Mouse (Mus musculus) heart, embryonic 10.5 days (tissue): Measurements from ENCODE around the gene Neurl4. TPM values are rescaled to one million over a fixed set of nuclear protein-coding genes. Genes with fewer than 3 reads are reported as not detected.

ENCODE experiments used
- DNase-seq: peaks from one replicate; pipeline ENCODE4 v3.0.0-alpha.2; 2017; ENCODE audit warnings: low spot score
- H3K27ac ChIP-seq: fragments of 300-500 bp; sonication (generic); 2 replicates; pipeline ENCODE4 v1.5.1; 2016; ENCODE audit warnings: mild to moderate bottlenecking
- H3K27me3 ChIP-seq: fragments of 300-500 bp; sonication (generic); 2 replicates; pipeline ENCODE4 v1.6.1; 2016; ENCODE audit warnings: mild to moderate bottlenecking; ENCODE audit not compliant: poor library complexity, insufficient read depth, severe bottlenecking
- H3K36me3 ChIP-seq: fragments of 300-500 bp; sonication (generic); 2 replicates; pipeline ENCODE4 v1.6.1; 2016; ENCODE audit warnings: mild to moderate bottlenecking, moderate library complexity
- H3K4me1 ChIP-seq: fragments of 300-500 bp; sonication (generic); 2 replicates; pipeline ENCODE4 v1.6.1; 2016; ENCODE audit warnings: mild to moderate bottlenecking
- H3K4me3 ChIP-seq: fragments of 300-500 bp; sonication (generic); 2 replicates; pipeline ENCODE4 v1.5.1; 2016; ENCODE audit warnings: mild to moderate bottlenecking, moderate library complexity
- H3K9me3 ChIP-seq: fragments of 300-500 bp; sonication (generic); 2 replicates; pipeline ENCODE4 v1.6.1; 2016; ENCODE audit warnings: mild to moderate bottlenecking, moderate library complexity
- WGBS: fragments of 180-500 bp; shearing (Covaris S2); methylation state at CpG from one replicate; pipeline ENCODE4 v1.1.7; 2016; 5-methylcytosine and 5-hydroxymethylcytosine counted together
- polyA plus RNA-seq: library from polyadenylated mRNA; unstranded; fragments of >200 nt; fragmentation: Nextera tagmentation; extraction: Ambion mirVana; gene quantifications from 2 replicates; pipeline ENCODE4 v1.2.1, GENCODE M21; 2016

The Neurl4 gene
- polyA plus RNA-seq, 1 experiment from 2014 or later: 12.7 TPM

GRCm38 (mm10) chr11:69872451-69872850 lies 28.4 kb upstream of the Neurl4 start:
- Histone ChIP-seq H3K36me3 (no peaks in the 10 kb centered on the region), H3K27me3 (no peaks in the 10 kb centered on the region), H3K9me3 (no peaks in the 10 kb centered on the region), H3K4me3 (no peak overlapping the region), H3K4me1 (peaks cover 9% of the 10 kb centered on the region; the same call in 1 of the 2 replicates), H3K27ac (no peak overlapping the region)
- WGBS: 73% methylated on average over 4 of the region's 4 CpGs
- no peak for DNase-seq

GRCm38 (mm10) chr11:69876186-69876585 lies 24.7 kb upstream of the Neurl4 start:
- Histone ChIP-seq H3K9me3 (no peaks in the 10 kb centered on the region), H3K36me3 (no peaks in the 10 kb centered on the region), H3K4me1 (peaks cover 45% of the 10 kb centered on the region), H3K4me3 (no peak overlapping the region), H3K27ac (peak overlapping the region; percentile 43; the same call in 1 of the 2 replicates), H3K27me3 (peaks cover 6% of the 10 kb centered on the region; the same call in 1 of the 2 replicates)
- WGBS: 53% methylated on average over 7 of the region's 7 CpGs
- DNase-seq: no peak

- peaks cover 6% of the 10 kb centered on the region; the same call in 1 of the 2 replicates for H3K27me3 ChIP-seq
- 3% methylated on average over 12 of the region's 12 CpGs for WGBS
- DNase-seq: peak; percentile 94
- peak overlapping the region; percentile 37 for H3K4me3 ChIP-seq
- peaks cover 52% of the 10 kb centered on the region for H3K4me1 ChIP-seq
- no peaks in the 10 kb centered on the region for H3K36me3 ChIP-seq
- no peaks in the 10 kb centered on the region for H3K9me3 ChIP-seq
- H3K27ac ChIP-seq: peak overlapping the region; percentile 19; the same call in 1 of the 2 replicates
Observed at GRCm38 (mm10) chr11:69876867-69877266, 24.0 kb upstream of the Neurl4 start.

DNA sequence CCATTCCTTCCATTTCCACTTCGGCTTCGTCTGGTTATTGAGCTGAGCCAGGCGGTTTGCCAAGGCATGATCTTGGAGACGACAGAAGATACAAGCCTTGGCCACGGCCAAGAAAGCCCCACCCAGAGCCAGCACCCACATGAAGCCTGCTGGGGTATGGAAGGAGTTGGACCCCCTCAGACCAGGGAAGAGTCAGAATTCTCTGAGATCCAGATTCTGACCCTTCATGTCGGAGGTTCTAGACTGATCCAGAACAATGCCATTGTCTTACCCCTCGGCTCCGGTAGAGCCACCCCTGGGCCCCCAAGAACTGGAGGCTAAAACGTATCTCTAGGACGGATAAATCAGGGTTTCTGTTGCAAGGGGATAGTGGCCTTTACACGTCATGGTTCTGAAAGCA lies 23.0 kb upstream of the Neurl4 start, which contains the start of gene Tmem95:
Gene Tmem95, minus strand, starts transcription at position 141 of the 400 bp plus-strand sequence.
- no peak for DNase-seq
- H3K36me3 ChIP-seq: no peaks in the 10 kb centered on the region
- no peaks in the 10 kb centered on the region for H3K9me3 ChIP-seq
- H3K4me3 ChIP-seq: peak within 1 kb of the TSS; percentile 71
- H3K27ac ChIP-seq: peak within 1 kb of the TSS; percentile 19; the same call in 1 of the 2 replicates
- H3K4me1 ChIP-seq: peaks cover 58% of the 10 kb centered on the region
- H3K27me3 ChIP-seq: peaks cover 6% of the 10 kb centered on the region; the same call in 1 of the 2 replicates
- 86% methylated on average over 11 of the region's 11 CpGs for WGBS

GRCm38 (mm10) chr11:69878399-69878798 lies 22.5 kb upstream of the Neurl4 start:
- Histone ChIP-seq H3K9me3 (no peaks in the 10 kb centered on the region), H3K36me3 (no peaks in the 10 kb centered on the region), H3K27ac (no peak overlapping the region), H3K27me3 (peaks cover 6% of the 10 kb centered on the region; the same call in 1 of the 2 replicates), H3K4me3 (no peak overlapping the region), H3K4me1 (peaks cover 58% of the 10 kb centered on the region)
- WGBS: 88% methylated on average over 3 of the region's 3 CpGs
- DNase-seq: no peak

DNA sequence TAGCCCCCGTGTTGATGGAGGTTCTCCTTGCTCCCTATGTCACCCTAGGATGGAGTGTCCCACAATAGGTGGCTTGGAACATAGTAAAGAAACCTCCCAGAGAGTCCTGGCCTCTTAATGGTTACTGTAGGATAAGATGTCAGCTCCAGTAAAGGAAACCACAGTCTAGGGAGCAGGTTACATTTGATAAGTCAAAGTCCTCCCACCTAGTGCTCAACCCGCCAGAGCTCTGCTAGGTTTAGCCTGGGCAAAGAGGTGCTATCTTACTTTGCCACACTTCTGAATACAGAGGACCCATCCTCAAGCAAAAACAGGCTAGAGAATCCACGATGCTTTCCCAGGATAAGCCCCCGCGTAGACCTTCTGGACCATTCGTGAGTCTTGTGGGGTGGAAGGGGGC lies 21.9 kb upstream of the Neurl4 start:
- no peak for DNase-seq
- Histone ChIP-seq H3K4me3 (peak overlapping the region; percentile 71), H3K36me3 (no peaks in the 10 kb centered on the region), H3K4me1 (peaks cover 59% of the 10 kb centered on the region), H3K9me3 (no peaks in the 10 kb centered on the region), H3K27me3 (peaks cover 6% of the 10 kb centered on the region; the same call in 1 of the 2 replicates), H3K27ac (peak overlapping the region; percentile 91; the same call in 1 of the 2 replicates)
- WGBS: 85% methylated on average over 6 of the region's 6 CpGs

DNA sequence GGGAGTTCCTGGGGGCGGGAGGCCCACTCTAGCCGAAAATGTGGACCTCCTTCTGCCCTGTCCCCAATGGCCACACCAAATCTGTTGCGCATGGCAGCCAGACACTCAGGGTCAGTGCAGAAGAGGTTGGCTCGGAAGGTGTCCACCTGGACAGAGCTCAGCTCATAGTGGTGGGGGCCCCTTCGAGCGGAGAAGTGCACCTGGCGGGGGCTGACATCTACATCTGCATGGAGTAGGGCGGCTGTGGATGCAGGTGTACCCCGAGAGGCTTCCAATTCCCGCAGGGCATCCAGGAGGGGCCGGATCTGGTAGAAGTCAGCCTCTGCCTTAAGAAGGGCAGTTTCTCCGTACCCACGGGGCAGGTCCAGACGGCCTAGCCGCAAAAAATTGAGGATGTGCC lies 21.2 kb upstream of the Neurl4 start:
- peaks cover 6% of the 10 kb centered on the region; the same call in 1 of the 2 replicates for H3K27me3 ChIP-seq
- H3K9me3 ChIP-seq: no peaks in the 10 kb centered on the region
- H3K4me1 ChIP-seq: peaks cover 67% of the 10 kb centered on the region
- peak overlapping the region; percentile 71 for H3K4me3 ChIP-seq
- H3K27ac ChIP-seq: peak overlapping the region; percentile 91
- 51% methylated on average over 15 of the region's 15 CpGs for WGBS
- no peak for DNase-seq
- no peaks in the 10 kb centered on the region for H3K36me3 ChIP-seq

GRCm38 (mm10) chr11:69880506-69880852 lies 20.4 kb upstream of the Neurl4 start:
- Histone ChIP-seq H3K4me1 (peaks cover 75% of the 10 kb centered on the region), H3K36me3 (no peaks in the 10 kb centered on the region), H3K9me3 (no peaks in the 10 kb centered on the region), H3K27ac (peak overlapping the region; percentile 91), H3K4me3 (peak overlapping the region; percentile 71), H3K27me3 (peaks cover 6% of the 10 kb centered on the region; the same call in 1 of the 2 replicates)
- under 1% methylated on average over 18 of the region's 18 CpGs for WGBS
- no peak for DNase-seq

GRCm38 (mm10) chr11:69880853-69881603 lies 19.8 kb upstream of the Neurl4 start, which contains the start of gene Kctd11:
Gene Kctd11, minus strand, starts transcription at chr11:69881406.
- Histone ChIP-seq H3K9me3 (no peaks in the 10 kb centered on the region), H3K27ac (peak within 1 kb of the TSS; percentile 91), H3K27me3 (peaks cover 6% of the 10 kb centered on the region; the same call in 1 of the 2 replicates), H3K4me3 (peak within 1 kb of the TSS; percentile 71), H3K36me3 (no peaks in the 10 kb centered on the region), H3K4me1 (peaks cover 75% of the 10 kb centered on the region)
- under 1% methylated on average over 46 of the region's 46 CpGs for WGBS
- peak; percentile 97 for DNase-seq

GRCm38 (mm10) chr11:69881787-69882670 lies 18.8 kb upstream of the Neurl4 start:
- 61% methylated on average over 21 of the region's 21 CpGs for WGBS

GRCm38 (mm10) chr11:69883066-69883465 lies 17.8 kb upstream of the Neurl4 start:
- no peak overlapping the region for H3K4me3 ChIP-seq
- DNase-seq: no peak
- peaks cover 71% of the 10 kb centered on the region for H3K4me1 ChIP-seq
- no peaks in the 10 kb centered on the region for H3K9me3 ChIP-seq
- no peak overlapping the region for H3K27ac ChIP-seq
- H3K36me3 ChIP-seq: 0 out of 2 replicates have a peak, but pooled peaks cover 2% of the 10 kb centered on the region
- WGBS: 62% methylated on average over 4 of the region's 4 CpGs
- peaks cover 6% of the 10 kb centered on the region; the same call in 1 of the 2 replicates for H3K27me3 ChIP-seq

More at GRCm38 (mm10) chr11:69881787-69882670, 18.8 kb upstream of the Neurl4 start:
- no peak for DNase-seq
- peak overlapping the region; percentile 91 for H3K27ac ChIP-seq
- peak overlapping the region; percentile 71 for H3K4me3 ChIP-seq
- H3K27me3 ChIP-seq: peaks cover 6% of the 10 kb centered on the region; the same call in 1 of the 2 replicates
- H3K9me3 ChIP-seq: no peaks in the 10 kb centered on the region
- H3K4me1 ChIP-seq: peaks cover 75% of the 10 kb centered on the region
- 0 out of 2 replicates have a peak, but pooled peaks cover 2% of the 10 kb centered on the region for H3K36me3 ChIP-seq

DNA sequence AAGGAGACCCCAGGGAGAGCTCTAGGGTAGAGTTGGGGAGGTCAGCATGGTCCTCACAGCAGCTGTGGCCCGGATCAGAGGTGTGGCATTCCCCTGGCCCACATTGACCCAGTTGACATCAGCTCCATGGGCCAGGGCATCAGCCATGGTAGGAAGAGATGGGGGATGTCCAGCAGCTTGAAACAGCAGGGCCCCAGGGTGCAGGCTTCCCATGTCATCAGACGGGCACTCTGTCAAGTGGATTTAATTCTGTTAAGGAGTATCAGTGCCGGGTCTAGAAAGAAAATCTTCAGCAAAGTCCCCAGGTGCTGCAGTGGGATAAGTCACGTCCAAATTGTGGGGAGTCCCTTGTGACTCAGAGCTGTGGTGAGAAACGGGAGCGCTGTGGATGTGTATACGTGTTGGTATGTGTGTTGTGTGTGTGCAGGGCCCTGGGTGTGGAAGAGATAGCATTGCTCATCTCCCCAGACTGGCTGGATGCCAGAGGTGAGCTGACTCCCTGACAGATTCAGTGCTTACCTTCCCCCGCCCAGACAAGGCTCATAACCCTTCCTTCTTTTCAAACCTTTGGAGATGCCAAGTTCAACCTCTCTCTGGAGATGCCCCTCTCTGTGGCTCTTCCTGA lies 17.2 kb upstream of the Neurl4 start:
- Histone ChIP-seq H3K27me3 (peaks cover 6% of the 10 kb centered on the region; the same call in 1 of the 2 replicates), H3K27ac (peak overlapping the region; percentile 74), H3K4me1 (peaks cover 67% of the 10 kb centered on the region), H3K36me3 (0 out of 2 replicates have a peak, but pooled peaks cover 2% of the 10 kb centered on the region), H3K9me3 (no peaks in the 10 kb centered on the region), H3K4me3 (no peak overlapping the region)
- peak; percentile 73 for DNase-seq
- whole genome bisulfite sequencing: 80% methylated on average over 8 of the region's 8 CpGs
